Mouse (Mus musculus) thymus, postnatal 10 days (tissue): ENCODE results near the gene Aspg.

ENCODE experiments used
- DNase-seq, 2 experiments: peaks; one replicate each; pipeline ENCODE4 v3.0.0; 2021; ENCODE audit warnings: low spot score in 2 of 2

The Aspg gene

DNA sequence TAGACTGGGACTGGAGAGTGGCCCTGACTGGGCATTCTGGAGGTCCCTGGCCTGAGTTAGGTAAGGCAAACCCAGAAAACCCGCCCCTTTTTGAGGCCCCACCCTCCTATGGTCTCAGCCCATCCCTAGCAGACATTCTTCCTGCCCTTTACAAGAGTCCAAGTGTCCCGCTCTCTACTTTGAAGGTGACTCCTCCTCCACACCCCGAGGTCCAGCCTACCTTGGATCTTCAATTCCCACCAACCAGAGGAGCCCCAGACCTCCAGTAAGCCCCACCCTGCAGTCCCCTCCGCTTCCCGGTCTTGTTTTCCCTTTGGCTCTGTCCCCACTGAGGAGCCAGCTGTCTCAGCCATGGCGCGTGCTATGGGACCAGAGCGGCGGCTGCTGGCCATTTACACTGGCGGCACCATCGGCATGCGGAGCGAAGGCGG, at the start of gene Aspg:
Gene Aspg, plus strand, starts transcription at position 139 of the 431 bp plus-strand sequence.
- DNase-seq, result no peak

DNA sequence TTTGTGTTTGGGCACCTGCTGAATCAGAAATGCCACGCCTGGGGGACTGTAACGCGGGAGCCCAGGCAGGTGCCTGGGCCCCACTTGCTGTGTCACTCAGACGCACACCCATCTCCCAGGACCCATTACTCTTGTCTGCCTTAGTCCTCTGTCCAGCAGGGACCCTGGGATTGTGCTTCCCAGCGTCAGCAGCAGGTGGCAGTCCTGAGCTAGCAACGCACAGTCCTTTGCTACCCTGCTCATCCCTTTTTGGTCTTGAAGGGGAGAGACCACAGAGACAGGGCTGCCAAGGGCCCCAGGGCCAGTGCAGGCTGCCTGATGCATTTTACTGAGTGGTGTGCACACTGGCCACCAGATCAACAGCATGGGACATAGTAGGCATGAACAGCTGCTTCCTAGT, 28.8 kb upstream of the Aspg start:
- DNase-seq, result peak; percentile 16 to 65

DNA sequence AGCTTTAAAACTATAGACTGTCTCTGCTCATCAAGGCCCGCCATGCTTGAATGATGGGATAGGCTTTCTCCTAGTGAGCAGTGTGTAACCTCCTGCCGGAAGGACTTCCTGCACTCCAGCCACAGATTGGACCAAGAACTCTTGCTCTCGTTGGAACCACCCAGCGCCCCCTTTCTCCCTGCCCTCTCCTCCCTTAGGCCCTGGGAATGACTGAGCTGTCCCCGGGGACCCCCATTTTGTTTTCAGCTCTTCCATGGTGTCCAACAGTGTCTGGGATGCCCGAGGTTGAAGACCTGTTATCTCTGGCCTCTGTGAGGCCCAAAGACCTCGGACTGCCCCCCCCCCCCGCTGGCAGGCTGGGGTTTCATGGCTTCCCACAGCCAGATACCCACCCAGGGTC, 26.6 kb upstream of the Aspg start:
- no peak for DNase-seq

DNA sequence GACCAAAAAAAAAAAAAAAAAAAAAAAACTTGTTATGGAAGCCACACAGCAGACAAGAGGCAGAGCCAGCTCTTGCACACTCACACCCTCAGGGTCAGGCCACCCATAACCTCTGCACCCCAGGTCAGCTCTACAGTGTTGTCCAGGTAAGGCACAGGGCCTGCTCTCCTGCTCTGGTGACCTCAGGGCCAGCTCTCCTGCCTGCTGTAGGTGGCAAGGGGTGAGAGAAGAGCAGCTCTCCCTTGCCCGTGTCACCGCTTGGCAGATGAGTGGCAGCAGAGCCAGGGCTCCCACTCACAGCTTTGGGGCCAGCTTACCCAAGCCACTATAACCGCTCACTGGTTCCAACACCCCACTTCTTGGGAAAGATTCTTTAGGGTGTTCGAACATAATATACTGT, 25.6 kb upstream of the Aspg start:
- DNase-seq, result no peak

DNA sequence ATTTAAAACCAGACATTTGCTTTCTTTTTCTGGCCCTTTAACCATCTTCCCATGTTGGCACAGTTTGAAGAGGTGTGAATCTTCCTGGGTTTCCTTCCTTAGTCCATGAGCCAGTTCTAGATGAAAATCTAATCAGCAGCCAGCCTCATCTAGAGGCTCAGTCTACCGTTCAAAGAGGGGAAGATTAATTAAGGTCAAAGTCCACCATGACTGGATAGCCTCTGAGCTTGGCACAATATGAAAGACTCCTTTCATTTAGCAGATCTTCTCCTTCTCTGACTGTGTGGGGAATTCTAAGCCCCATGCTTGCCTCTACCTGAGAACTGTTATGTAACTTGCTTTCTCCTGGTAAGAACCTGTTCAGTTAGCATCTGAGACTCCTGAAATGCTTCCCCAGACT, 24.2 kb upstream of the Aspg start:
- no peak for DNase-seq

DNA sequence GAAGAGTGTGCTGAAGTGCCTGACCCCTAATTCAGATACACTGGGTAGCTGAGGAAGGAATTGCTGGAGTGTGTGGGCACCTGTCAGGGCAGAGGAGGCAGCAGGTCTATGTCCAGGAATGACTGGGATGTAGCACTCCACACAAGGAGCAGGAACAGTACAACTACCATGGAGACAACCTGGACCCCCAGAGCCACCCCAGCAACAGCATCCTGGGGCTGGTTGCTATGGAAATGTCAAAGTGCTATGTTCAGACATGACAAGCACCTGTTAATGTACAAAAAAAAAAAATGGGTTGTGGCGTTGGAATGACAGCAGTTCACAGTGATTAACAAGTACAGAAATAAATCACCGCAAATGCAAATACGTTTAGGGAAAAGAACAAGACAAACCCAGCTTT, 20.2 kb upstream of the Aspg start:
- DNase-seq, result no peak

DNA sequence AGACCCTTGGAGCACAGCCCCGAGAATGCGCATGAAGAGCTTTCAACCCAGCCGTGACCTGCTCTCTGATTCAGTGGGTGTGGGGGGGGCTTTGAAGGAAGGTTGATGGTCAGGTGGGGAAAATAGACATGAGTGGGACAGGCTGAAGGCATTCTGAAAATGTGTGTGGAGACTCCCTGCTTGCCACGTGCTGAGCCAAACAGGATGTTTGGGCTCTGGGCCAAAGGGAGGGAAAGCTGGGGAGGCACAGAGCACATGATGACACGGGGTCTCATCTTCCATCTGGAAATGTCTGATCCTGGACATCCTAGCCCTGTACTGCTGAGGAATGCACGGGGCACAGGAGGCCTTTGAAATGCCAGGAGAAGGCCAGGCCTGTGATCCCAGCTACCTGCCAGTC, 19.8 kb upstream of the Aspg start:
- no peak for DNase-seq

DNA sequence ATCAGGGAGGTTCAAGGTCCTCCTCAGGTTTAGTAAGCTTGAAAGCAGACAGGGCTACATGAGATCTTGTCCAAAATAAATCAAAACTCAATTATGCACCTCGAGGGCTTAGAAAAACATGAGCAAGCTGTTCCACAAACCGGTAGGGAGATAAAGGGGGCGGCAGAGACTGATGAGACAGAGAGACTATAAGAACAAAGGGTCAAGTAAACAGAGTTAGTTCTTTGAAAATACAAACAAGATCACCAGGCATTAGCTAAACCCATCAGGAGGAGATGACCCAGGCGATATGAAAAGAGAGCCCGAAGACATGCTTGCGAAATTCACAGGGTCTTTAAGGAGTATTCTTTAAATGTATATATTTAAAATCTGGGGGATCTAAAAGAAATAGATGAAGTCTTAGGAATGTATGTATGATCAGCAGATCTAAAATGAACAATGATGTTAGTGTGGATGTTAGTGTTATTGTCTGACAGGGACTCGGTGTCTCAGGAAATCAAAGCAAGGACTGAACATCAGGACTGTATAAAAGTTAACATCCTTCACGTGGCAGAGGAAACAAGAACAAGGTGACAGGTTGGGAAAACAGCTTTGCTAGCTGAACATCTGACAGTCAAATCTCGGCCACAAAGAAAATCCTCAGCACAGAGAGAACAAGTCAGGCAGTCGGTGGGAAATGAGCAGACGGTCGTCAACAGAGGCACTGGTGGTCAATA, 17.7 kb upstream of the Aspg start:
- no peak for DNase-seq

DNA sequence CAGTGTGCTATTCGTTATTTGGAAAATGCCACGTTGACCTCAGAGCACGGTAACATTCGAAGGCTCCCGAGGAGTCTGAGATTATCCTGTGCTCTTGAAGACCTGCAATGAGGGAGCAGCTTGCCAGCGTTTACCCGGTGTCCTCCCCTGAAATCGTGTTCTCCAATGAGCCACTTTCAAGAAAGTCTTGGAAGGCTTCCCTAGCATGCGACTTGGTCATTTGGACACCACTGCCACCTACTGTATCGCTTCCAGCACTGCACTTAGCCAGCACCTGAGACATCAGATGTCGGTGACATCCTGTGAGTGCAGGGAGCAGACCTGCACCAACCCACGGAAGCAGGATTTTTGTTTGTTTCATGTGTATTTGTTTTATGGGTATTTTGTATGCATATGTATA, 15.4 kb upstream of the Aspg start:
- DNase-seq, result peak in 1 of 2 experiments; percentile 45

DNA sequence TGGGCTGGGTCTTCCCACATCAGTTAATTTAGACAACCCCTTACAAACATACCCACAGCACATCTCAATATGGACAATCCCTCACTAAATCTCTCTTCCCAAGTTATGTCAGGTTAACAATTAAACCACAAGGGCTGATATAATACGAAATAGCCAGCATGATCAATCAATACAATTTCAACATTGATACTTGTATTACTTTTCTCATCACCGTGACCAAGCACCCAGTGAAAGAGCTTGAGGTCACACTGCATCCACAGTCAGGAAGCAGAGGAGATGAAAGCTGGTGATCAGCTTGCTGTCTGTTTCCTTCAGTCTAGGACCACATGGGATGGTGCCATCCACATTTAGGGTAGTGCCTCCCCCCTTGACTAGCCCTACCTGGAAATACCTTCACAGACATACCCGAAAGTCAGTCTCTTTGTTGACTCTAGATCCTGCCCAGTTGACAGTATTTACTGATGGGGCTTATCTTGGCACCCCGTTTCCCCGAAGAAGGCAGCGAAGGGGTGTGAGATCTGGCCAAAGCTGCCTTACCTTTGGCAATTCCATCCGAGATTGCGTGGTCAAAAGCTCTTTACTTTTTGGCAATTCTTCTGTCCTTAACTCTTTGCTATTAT, 12.1 kb upstream of the Aspg start:
- no peak for DNase-seq

DNA sequence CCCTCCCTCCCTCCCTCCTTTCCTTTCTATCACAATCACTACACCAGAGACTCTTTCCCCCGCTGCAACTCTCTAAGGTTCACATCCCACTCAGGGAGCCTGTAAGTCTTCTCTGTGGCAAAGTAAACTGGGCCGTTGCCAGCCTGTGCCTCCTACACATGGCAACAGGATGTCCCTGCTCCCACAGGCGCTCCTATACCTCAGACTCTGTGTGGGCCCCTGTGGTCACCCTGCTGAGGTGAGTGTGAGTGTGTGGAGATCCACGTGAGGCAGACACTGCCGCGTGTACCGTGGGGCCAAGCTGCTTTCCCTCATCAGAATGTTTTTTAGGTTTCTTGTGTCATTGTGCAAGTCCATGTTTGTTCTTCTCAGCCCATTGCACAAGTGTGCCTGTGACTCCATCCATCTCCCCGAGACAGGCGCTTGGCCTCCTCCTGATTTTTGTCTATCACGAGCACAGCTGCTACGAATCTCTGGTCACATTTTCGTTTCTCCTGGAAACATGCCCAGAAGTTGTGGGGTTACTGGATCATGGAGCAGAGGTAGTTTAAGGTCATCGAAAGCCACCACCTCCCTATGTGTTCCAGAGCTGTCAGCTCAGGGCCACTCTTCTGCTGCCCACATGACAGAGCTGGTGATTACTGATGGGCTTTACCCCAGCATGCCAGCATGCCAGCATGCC, 10.3 kb upstream of the Aspg start:
- no peak for DNase-seq

DNA sequence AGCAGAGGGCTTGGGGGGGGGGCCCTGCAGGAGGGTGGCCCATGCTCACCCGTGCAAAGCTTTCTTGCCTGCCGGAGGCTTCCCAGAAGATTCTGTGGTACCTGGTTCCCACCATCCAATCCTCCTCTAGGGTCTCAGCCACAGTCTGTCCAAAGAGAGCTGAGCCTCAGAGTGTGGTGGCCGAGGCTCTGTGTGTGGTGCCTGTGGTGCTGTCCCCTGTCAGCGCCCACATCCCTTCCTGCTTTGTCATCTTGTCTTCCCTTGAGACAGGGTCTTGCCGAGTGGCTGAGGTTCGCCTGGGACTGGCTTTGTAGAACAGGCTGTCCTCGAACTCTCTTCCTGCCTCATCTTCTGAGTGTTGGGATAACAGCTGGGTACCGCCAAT, 9.8 kb upstream of the Aspg start:
- DNase-seq, result no peak

DNA sequence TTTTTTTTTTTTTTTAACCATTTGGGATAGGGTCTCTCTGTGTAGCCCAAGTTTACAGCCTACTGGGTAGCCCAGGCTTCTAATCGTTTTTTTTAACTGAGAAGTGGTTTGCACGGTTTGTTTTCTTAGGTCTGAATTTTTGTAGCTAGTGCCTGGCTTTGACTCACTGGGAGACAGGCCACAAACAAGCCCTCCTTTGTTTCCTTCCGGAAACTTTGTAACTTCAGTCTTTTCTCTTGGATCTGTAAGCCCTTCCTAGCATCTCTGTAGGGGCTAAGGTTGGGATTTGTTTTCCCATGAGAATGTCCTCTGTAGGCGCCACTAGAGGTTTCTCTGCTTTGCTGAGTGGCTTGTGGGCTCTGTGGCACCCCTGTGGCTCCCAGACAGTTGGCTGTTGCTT, 6.4 kb upstream of the Aspg start:
- no peak for DNase-seq

DNA sequence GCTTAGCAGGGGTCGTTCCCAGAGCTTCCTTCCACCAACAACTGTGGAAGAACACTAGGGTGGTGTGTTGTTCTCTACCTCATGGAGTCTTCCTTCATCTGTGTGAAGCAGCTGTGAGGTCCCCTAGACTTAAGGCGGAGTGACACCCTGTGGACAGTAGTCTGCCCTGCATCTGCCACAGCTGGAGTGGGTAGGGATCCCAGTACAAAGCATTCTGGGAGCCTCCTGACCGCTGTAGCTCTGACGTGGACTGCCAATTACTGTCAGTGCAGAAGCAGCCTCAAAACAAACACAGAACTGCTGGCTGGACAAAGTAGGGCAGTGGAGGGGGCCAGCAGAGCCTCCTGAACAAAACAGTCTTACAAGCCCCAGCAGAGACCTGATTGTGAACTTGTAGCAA, 5.4 kb upstream of the Aspg start:
- no peak for DNase-seq

DNA sequence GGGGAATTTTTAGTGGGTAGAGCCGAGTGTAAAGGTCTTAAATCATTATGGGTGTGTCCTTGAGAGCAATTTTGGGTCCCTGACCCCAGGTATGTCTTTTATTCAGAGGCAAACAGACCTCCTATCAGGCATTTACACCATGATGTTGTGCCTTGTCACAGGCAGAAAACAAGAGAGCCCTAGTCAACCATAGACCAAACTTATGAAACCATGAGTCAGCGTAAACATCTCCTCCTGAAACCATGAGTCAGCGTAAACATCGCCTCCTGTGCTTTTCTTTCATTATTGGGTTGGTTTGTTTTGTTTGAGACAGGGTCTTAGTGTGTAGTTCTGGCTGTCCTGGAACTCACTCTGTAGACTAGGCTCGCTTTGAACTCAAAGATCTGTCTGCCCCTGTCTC, 3.3 kb upstream of the Aspg start:
- DNase-seq, result no peak

DNA sequence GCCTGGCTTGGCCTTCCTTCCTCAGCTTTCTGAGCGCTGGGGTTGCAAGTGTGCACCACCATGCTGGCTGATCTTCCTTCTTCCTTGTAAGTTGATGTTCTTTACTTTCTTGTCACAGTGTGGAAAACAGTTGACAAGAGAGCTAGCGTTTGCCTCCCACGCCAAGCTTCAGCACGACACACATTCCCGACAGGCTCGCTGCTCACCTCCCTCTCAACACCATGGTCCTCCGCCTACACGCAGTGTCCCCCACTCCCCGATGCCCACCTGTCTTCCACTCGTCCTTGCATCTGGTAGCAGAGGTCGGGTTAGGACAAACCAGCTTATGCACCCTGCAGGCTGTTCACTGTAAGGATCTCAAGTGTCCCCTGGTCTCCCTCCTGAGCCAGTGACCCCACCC, 1.6 kb upstream of the Aspg start:
- no peak for DNase-seq

DNA sequence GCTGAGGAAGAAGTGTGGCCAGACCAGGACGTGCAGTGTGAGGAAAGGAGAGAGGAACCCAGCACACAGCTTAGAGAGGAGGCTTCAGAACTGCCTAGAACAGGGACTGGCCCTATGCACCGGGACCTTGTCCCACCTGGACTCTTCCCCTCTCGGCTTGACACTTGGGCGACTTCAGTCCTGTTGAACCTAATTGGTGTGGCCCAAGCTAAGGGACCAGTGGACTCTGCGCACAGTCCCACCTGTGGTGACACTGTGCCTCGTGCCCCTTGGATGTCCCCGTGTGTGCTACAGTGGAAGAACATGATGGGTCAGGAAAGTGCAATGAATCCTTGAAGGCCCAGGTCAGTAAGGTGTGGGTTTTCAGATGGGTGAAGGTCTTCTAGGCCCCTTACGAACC, 1.2 kb downstream of the Aspg start:
- no peak for DNase-seq

DNA sequence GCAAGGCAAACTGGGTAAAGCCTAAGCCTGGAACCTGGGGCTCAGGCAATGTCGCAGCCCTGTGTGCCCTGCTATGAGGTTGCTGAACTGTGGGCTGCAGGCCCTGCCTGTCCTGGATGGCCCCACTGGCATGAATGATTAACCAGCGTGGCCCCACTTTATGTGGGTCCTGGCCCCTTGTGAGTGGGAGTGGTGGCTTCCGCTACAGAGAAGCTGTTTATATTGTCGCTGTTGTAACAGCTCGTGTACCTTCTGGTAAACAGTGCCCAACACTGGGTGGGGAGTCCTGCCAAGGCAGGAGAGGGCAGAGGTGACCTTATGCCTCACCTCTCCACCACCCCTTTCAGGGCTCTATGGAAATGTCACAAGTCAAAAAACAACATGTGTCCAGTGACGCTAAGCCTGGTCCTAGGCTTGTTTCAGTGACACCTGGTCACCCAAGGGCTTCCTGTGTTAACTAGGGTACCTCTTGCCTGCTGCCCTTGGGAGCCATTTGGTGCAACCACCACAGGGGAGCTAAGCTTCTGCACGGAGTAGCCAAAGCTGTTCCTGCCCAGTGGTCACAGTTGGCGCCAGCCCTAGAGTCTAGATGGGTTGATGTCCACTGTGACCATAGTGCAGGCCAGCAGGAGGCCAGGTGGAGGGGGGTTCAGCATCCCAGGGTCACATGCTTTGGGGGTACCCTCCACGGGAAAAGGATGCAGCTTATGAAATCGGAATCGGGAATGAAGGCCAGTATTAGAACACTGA, 2.4 kb downstream of the Aspg start:
- no peak for DNase-seq

DNA sequence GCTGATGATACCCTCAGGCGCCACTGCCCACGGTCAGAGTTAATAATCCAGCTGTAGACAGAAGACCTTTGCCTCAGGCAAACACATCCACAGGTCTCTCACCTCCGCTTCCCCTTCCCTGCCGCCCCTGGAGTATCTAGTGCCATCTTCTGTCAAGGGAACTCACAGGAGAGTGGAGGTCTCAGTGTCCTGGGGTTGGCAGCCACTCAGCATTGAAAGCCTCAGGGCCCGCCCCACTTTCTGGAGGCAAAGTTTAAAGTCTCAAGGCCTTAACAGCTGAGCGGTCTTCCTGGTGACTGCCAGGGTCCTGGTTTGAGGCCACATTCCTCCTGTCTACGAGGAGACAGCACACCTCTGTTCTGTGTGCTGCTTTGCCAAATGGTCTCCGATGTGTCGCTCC, 3.2 kb downstream of the Aspg start:
- no peak for DNase-seq

DNA sequence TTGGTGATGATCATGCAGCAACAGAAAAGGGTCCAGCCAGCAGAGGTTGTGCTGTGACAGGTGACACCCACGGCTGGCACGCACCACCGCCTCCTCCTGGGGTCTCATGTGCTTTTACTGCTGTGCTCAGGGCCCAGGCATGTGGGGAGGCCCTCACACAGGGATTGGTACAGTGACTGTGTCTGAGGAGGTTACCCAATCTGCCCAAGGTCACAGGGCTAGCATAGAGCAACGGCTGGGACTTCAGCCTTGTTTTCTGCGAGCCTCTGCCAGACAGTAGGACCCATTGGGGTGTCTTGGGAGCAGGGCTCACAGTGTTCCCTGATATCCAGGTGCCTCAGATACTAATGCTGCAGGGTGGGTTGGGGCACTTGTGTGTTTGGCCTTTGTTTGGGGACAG, 4.8 kb downstream of the Aspg start:
- no peak for DNase-seq

DNA sequence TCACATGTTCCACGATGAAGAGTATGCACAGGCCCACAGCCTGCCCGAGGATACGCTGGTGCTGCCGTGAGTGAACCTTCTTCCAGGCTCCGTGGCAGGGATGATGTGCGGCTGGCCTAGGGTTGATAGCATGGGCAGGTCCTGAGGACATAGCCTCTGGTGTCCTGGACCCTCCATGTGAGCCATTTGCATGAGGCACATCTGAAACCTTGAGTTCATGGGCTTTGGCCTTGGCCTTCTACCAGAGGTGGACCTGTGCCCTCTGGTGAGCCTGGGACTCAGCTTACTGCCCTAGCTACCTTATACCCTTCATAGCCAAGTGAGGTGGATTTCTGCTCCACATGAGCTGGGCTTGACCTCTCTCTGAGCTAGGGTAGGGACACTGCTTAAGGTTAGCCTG, 5.8 kb downstream of the Aspg start:
- DNase-seq, result no peak

DNA sequence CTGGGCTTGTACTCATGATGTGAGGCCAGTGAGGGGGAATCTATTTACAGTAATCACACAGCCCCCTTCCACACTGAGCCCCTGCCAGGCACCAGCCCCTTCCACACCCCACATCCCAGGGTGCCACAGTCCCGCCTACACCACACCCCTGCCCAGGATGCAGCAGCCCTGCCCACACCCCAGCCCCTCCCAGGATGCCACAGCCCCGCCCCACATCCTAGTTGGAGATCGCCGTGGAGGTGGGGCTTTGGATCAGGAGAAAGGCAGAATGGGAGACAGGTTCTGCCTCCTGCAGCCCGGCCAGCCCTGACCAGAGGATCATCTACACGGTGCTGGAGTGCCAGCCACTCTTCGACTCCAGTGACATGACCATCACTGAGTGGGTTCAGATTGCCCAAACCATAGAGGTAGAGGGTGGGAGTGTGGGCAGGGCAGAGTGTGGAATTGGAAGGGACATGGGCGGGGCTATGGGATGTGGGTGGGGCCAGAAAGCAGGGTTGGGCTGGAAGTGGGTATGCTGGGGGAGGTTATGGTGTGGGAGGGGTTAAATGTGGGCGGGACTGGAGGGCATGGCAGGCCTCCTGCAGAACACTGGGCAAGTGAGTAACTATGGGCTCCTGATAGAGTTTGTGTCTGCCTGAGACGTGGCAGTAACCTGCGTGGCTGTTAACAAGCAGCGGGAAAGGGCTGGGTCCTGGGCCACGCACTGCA, 6.4 kb downstream of the Aspg start:
- DNase-seq, result no peak
